Mouse (Mus musculus): ENCODE measurements around the gene Sema6c.

DNA sequence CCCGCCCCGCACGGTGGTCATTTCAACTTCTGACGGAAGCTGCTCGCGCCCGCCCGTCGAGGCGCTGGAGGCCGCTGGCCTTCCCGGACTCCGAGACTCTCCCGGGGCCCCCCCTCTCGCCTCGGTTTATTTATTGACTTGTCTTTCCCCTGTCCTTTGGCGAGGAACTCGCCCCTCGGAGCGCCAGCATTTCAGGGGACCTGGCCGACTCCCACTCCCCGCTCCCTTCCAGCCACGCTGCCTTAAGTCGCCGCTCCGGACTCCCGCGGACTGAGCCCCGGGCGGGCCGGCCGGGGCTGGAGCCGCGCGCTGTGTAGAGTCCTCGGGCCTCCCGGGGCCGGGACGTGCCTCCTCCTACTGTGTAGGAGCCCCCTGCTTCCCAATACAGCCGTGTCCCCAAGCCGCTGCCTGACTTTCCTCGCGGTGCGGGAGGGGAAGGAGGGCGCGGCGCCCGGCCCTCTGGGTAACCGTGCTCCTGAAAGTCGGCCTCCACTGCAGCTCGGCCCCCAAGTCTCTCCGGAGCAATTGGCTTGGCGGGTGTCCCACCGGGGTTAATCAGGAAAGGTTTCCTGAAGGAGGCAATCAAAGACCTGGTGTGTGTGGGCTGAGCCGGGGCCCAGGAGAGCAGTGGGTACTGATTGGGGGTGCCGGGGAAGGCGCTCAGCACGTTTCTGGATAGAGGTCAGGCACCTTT lies 13.1 kb downstream of the Sema6c start:
- TF ChIP-seq EP300 (IDR thresholded peaks at IDR 0.05) (no peak), CTCF (IDR thresholded peaks at IDR 0.05) (no peak)
